Mouse (Mus musculus) heart, postnatal 0 days (tissue): ENCODE results near the gene Gm20538.

Experiments used
- CTCF ChIP-seq: IDR thresholded peaks from 2 replicates; pipeline ENCODE4 v1.5.1; 2016; ENCODE audit warnings: antibody characterized with exemption, control low read depth, low read depth
- EP300 ChIP-seq: IDR thresholded peaks from 2 replicates; pipeline ENCODE4 v1.6.1; 2016; ENCODE audit warnings: antibody characterized with exemption, low read depth

GRCm38 (mm10) chr19:44578038-44578437, 25.4 kb upstream of the Gm20538 start:
- TF ChIP-seq CTCF (no peak), EP300 (no peak)
